ENCODE assay signal across 8 mouse cellular contexts in genomic region chr14:37097956-37098530, GRCm38 (mm10). TPM values are rescaled to one million over a fixed set of nuclear protein-coding genes. Genes with fewer than 3 reads are reported as not detected.
A peak's percentile ranks its signal among the peaks of the same experiment; 100 is the strongest.
DNase-seq lines count a peak whose midpoint lies in the region; ATAC-seq and TF ChIP-seq lines count a peak whose summit lies in the region.

Gene Cdhr1 (minus strand): TSS chr14:37098347.

- peak within 1 kb of the TSS; percentile 27; the same call in 1 of the 2 replicates for H3K4me3 ChIP-seq in kidney, embryonic 14.5 days (ENCODE audit: low read length)
- H3K4me3 ChIP-seq in forebrain, postnatal 0 days (ENCODE audit: low read depth, low read length) = peak within 1 kb of the TSS; percentile 44
- H3K4me3 ChIP-seq in myocyte = no peak within 1 kb of the TSS

- TF ChIP-seq CTCF in forebrain, postnatal 0 days (IDR thresholded peaks at IDR 0.05; ENCODE audit: low read depth) = no peak

- DNase-seq in kidney, adult 9 months = no peak
- peak; percentile 20 for DNase-seq in brain, adult 2 months (ENCODE audit: low read depth, low spot score)
- peak; percentile 26 for DNase-seq in forebrain, postnatal 0 days
- DNase-seq in left cerebral cortex, adult 11 months (ENCODE audit: low spot score) = peak; percentile 17
- DNase-seq in urinary bladder, adult 2 months (ENCODE audit: low spot score) = no peak

- H3K27ac ChIP-seq in kidney, embryonic 14.5 days (ENCODE audit: low read depth, low read length) = no peak within 1 kb of the TSS
- no peak within 1 kb of the TSS for H3K27ac ChIP-seq in forebrain, postnatal 0 days (ENCODE audit: low read depth, low read length)

- H3K4me1 ChIP-seq in kidney, embryonic 14.5 days (ENCODE audit: control insufficient read depth, insufficient read depth, low read length) = 0 out of 2 replicates have a peak, but pooled peaks cover 5% of the 10 kb centered on the region
- 0 out of 2 replicates have a peak, but pooled peaks cover 2% of the 10 kb centered on the region for H3K4me1 ChIP-seq in forebrain, postnatal 0 days (ENCODE audit: insufficient read depth)

- peak within 1 kb of the TSS; percentile 48 for H3K4me2 ChIP-seq in kidney, embryonic 14.5 days (replicated peaks; ENCODE audit: low read depth, low read length)
- peak within 1 kb of the TSS; percentile 84 for H3K4me2 ChIP-seq in forebrain, postnatal 0 days (ENCODE audit: low read depth)
- H3K4me2 ChIP-seq in myocyte (ENCODE audit: low read depth) = peak within 1 kb of the TSS; percentile 58

- no peaks in the 10 kb centered on the region for H3K36me3 ChIP-seq in kidney, embryonic 14.5 days (ENCODE audit: control insufficient read depth, insufficient read depth, low read length)
- H3K36me3 ChIP-seq in forebrain, postnatal 0 days (ENCODE audit: insufficient read depth) = no peaks in the 10 kb centered on the region
- no peaks in the 10 kb centered on the region for H3K36me3 ChIP-seq in myocyte (ENCODE audit: control insufficient read depth, insufficient read depth)

- H3K79me2 ChIP-seq in myocyte (ENCODE audit: control insufficient read depth, insufficient read depth) = no peaks in the 10 kb centered on the region

- no peak for TF ChIP-seq POLR2A in myocyte (IDR thresholded peaks at IDR 0.05; ENCODE audit: insufficient read length, low read depth)

- ATAC-seq in kidney, embryonic 14.5 days (ENCODE audit: low FRiP score, low TSS enrichment) = peak; percentile 93
- peak; percentile 75 for ATAC-seq in forebrain, postnatal 0 days
- no peak for ATAC-seq in erythroid progenitor cell, adult 5-6 weeks (replicated peaks; ENCODE audit: low FRiP score, poor library complexity, severe bottlenecking)

- peaks cover 12% of the 10 kb centered on the region for H3K27me3 ChIP-seq in kidney, embryonic 14.5 days (ENCODE audit: control insufficient read depth, insufficient read depth, low read length)
- no peaks in the 10 kb centered on the region for H3K27me3 ChIP-seq in forebrain, postnatal 0 days (ENCODE audit: insufficient read depth, low read length)
- peaks cover 37% of the 10 kb centered on the region for H3K27me3 ChIP-seq in myocyte (ENCODE audit: control insufficient read depth, insufficient read depth, insufficient read length)

- under 1% methylated on average over 30 of the region's 30 CpGs for WGBS in kidney, embryonic 14.5 days
- under 1% methylated on average over 30 of the region's 30 CpGs for WGBS in forebrain, postnatal 0 days

- no peaks in the 10 kb centered on the region for H3K9me3 ChIP-seq in kidney, embryonic 14.5 days (ENCODE audit: control insufficient read depth, low read length)
- H3K9me3 ChIP-seq in forebrain, postnatal 0 days (ENCODE audit: low read length) = no peaks in the 10 kb centered on the region

- no peak within 1 kb of the TSS for H3ac ChIP-seq in myocyte (ENCODE audit: control insufficient read depth, insufficient read length)

- H3K9ac ChIP-seq in kidney, embryonic 14.5 days (ENCODE audit: low read depth, low read length) = peak within 1 kb of the TSS; percentile 37; the same call in 1 of the 2 replicates
- peak within 1 kb of the TSS; percentile 61 for H3K9ac ChIP-seq in forebrain, postnatal 0 days

TF ChIP-seq in myocyte, 11 proteins besides CTCF, POLR2A, EP300 and RAD21:
- TF ChIP-seq REST (IDR thresholded peaks at IDR 0.05; ENCODE audit: insufficient read depth, insufficient read length) (no peak), MAX (IDR thresholded peaks at IDR 0.05; ENCODE audit: low read depth) (no peak), TCF12 (IDR thresholded peaks at IDR 0.05; ENCODE audit: insufficient read depth, poor library complexity, severe bottlenecking) (no peak), POLR2AphosphoS2 (IDR thresholded peaks at IDR 0.05; ENCODE audit: insufficient read length, low read depth) (no peak), CEBPB (IDR thresholded peaks at IDR 0.05; ENCODE audit: insufficient read depth, poor library complexity, severe bottlenecking) (no peak), SRF (IDR thresholded peaks at IDR 0.05; ENCODE audit: control insufficient read depth, insufficient read length, low read depth) (no peak), E2F4 (IDR thresholded peaks at IDR 0.05; ENCODE audit: insufficient read depth) (no peak), MYOG (IDR thresholded peaks at IDR 0.05; ENCODE audit: control insufficient read depth in 1 of 3, insufficient read depth in 1 of 3, insufficient read length in 2 of 3, low read depth in 2 of 3) (no peak), TCF3 (IDR thresholded peaks at IDR 0.05; ENCODE audit: insufficient read length, low read depth) (no peak), USF1 (IDR thresholded peaks at IDR 0.05; ENCODE audit: low read depth) (no peak), MYOD1 (IDR thresholded peaks at IDR 0.05; ENCODE audit: control insufficient read depth in 1 of 3, insufficient read length in 2 of 3, low read depth in 2 of 3) (no peak)

RNA-seq across cellular contexts. Expression of gene Cdhr1, which starts in this region (rescaled TPM):
- 3.8 and 5.6 TPM in 2 replicates for polyA plus RNA-seq in kidney, embryonic 14.5 days (2014; fragmentation: Nextera tagmentation; extraction: Ambion mirVana)
- total RNA-seq in forebrain, postnatal 0 days (2014; rRNA removed) = 12.5 and 16.3 TPM in 2 replicates
- polyA plus RNA-seq in forebrain, postnatal 0 days (2015; fragmentation: Nextera tagmentation; extraction: Ambion mirVana) = 10.1 and 14.4 TPM in 2 replicates
- polyA plus RNA-seq in myocyte (2012; fragmentation: generic; extraction: Trizol) = 0.19 TPM
- total RNA-seq in erythroid progenitor cell, adult 5-6 weeks (2015; ENCODE audit: low replicate concordance) = not detected in 2 replicates
- total RNA-seq in erythroid progenitor cell, adult 5-6 weeks (2017; ENCODE audit: low replicate concordance) = not detected in 2 replicates
- 0.03 and 0.04 TPM in 2 replicates for polyA plus RNA-seq in urinary bladder, adult 2 months (2012; rRNA removed)

Comparison
In these comparisons a context has a peak if more than half of its experiments do, and no peak if none do; other contexts are left out.
1. RNA of gene Cdhr1 (total RNA-seq): 12.5 to 16.3 TPM in forebrain, postnatal 0 days; not detected in erythroid progenitor cell, adult 5-6 weeks; every median in the first group is over 10 times any median in the second.
2. DNase-seq: peak in brain, adult 2 months (single experiment), forebrain, postnatal 0 days (single experiment) and left cerebral cortex, adult 11 months (single experiment); none in kidney, adult 9 months (single experiment) and urinary bladder, adult 2 months (single experiment).
3. Peak in every context shown above with its lines, with median percentiles within 50 percentile points of each other: H3K4me2 ChIP-seq.